Mouse (Mus musculus): Measurements from ENCODE around the gene Lrrtm4.

Lrrtm4 gene

DNA sequence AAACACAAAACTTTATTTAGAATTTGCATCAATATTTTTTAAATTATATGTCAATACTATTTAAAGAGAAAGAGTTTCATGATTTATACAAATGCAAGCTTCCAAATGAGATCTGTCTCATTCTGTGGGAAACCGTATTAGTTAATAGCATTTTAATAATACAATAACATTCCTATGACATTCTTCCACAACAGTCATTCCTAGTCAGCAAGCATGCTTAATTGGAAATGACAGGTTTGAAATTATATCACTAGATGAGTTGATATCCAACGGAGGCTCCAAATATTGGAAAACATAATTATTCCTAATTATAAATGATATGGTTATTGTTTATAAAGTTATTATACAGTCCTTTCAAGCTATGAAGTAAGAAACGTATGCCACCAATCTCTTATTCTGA, 714.7 kb downstream of the Lrrtm4 start:
- no peak for DNase-seq (ENCODE audit: low spot score in 2 of 2)

DNA sequence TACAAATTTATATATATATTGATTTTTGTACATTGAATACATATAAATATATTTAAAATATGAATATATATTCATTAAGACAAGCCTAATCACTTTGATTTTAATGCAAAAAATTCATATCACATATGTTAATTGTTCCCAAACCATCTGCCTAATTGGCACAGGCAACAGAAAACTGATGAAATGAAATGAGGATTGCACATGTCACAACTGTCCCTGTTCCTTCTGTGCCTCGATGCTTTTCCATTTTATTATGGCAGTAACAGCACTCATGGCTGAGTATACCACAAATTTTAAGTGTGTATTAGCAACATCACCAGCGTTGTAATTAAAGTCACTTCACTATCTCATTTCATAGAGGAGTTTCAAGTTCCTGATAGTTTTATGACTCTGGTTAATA, 732.1 kb downstream of the Lrrtm4 start:
- DNase-seq (ENCODE audit: low spot score in 2 of 2) = no peak

GRCm38 (mm10) chr6:80760641-80761204, 742.0 kb downstream of the Lrrtm4 start:
- no peak for DNase-seq (ENCODE audit: low spot score in 2 of 2)

DNA sequence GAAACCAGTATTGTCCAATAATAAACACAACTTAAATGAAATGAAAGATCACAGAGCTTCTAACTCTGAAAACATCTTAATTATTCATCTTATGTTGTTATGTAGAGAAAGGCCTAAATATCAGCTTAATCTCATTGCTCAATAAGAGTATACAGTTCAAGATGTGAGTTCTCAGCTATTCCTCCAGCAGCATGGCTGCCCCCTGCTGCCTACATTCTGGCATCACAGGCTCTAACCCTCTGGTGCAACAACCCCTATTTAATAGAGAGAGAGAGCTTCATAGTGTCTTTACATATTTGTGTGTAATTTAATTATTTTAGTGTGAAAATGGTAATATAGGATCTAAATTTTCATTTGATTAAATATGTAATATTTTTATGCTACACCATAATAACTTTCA, 767.6 kb downstream of the Lrrtm4 start:
- no peak for DNase-seq (ENCODE audit: low spot score in 2 of 2)

DNA sequence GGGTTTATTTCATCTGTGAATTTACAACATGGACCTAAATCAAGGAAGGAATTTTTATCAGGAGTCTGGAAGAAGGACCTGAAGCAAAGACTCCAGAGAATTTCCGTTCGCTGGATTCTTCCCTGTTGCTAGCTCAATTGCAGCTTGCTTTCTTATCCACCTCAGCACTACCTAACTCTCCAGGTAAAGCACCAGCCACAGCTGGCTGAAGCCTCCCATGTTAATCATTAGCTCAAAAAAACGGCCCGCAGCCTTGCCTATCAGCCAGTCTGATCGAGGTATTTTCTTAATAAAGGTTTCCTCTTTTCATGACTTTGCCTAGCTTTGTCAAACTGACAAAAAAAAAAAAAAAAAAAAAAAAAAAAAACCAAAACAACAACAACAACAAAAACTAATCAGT, 805.1 kb downstream of the Lrrtm4 start:
- no peak for DNase-seq (ENCODE audit: low spot score in 2 of 2)

DNA sequence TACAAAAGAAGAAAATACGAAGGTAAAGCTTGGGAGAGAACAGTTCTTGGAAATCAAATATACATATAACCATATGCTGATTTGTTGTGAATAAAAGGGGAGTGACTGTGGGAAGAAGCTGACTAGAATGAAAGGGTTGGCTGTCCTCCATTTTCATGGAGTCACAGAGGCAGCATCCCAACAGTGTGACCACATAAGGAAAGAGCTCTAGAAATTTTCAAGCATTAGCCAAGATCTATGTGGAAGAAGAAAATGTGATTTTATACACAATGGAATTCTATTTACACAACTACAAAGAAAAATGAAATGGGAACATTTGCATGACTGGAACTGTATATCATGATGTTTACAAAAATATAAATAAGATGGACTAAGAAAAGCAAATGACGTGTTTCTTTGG, 821.1 kb downstream of the Lrrtm4 start:
- no peak for DNase-seq (ENCODE audit: low spot score in 2 of 2)

DNA sequence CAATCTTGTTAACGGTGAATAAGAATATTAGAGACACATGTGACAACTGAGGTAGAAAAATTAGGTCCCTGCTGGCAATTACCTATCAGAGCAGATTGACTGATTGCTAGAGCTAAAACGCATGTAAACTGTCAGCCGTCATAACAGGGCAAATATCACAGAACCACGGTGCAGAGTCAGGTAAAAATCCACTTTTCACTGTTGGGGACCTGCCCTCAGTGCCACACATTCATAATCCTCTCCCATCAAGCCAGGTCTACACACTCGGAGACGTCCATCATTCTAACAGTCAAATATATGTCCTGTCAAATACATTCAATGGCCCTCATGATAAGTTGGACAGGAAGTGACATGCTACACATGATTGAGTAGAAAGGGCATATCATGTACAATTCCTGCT, 826.6 kb downstream of the Lrrtm4 start:
- no peak for DNase-seq (ENCODE audit: low spot score in 2 of 2)

GRCm38 (mm10) chr6:80856910-80857543, 838.4 kb downstream of the Lrrtm4 start:
- DNase-seq (ENCODE audit: low spot score in 2 of 2) = no peak

Measured in natural killer cell, adult 2 months (primary cell).